Comparison of ENCODE assay signal across 24 mouse cellular contexts in the genomic region with DNA sequence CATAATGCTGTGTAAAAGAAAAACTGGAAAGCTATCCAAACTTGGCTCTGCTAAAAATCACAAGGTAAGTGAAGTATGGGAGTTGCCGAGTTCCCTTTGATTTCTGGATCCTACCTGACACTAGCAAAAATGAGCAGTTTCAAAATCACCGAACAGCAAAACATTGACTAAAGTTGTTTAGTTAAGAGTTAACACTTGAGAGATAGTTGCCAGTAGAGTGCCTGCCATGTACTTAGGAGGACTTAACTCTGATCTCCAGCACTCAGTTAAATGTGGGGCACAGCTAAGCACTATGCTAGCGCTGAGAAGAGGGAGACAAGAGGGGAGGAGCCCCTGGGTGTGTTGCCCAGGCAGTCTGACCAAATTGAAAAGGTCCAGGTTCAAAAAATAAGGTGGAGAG. TPM values are rescaled to one million over a fixed set of nuclear protein-coding genes. Genes with fewer than 3 reads are reported as not detected.
"Had no signal": no experiment of that assay in that cellular context is flagged by ENCODE, and none has a peak within 500 bp of the region (broad histone marks: within the 10 kb centered on the region; RNA-seq: fewer than 3 reads in every experiment).

No protein-coding gene starts in this region.

- DNase-seq: layer of hippocampus, postnatal 36 days; liver, embryonic 13.5 days; lung, embryonic 14.5 days; right cerebral cortex, adult 18-20 months; right cerebral cortex, postnatal 14 days; right cerebral cortex, postnatal 4 days; thymus, postnatal 36 days had no signal

- H3K4me2 ChIP-seq: hindbrain, embryonic 15.5 days; liver, embryonic 13.5 days; lung, embryonic 14.5 days; midbrain, embryonic 12.5 days; neural tube, embryonic 12.5 days; stomach, embryonic 15.5 days had no signal

- H3K27ac ChIP-seq: hindbrain, embryonic 15.5 days; left cerebral cortex, adult 2 months; liver, embryonic 13.5 days; macrophage; midbrain, embryonic 12.5 days; midbrain, embryonic 15.5 days; neural tube, embryonic 12.5 days; neural tube, embryonic 15.5 days; stomach, embryonic 15.5 days had no signal

- ATAC-seq: intestine, postnatal 0 days; lung, postnatal 0 days; midbrain, embryonic 15.5 days had no signal

- H3K27me3 ChIP-seq: hindbrain, embryonic 15.5 days; midbrain, embryonic 15.5 days; neural tube, embryonic 12.5 days; neural tube, embryonic 15.5 days; stomach, embryonic 15.5 days had no signal

- H3K4me1 ChIP-seq: neural tube, embryonic 12.5 days had no signal

- H3K4me3 ChIP-seq: hindbrain, embryonic 15.5 days; left cerebral cortex, adult 2 months; liver, embryonic 13.5 days; midbrain, embryonic 12.5 days; midbrain, embryonic 15.5 days; neural tube, embryonic 12.5 days; neural tube, embryonic 15.5 days; stomach, embryonic 15.5 days had no signal

- H3K9me3 ChIP-seq: hindbrain, embryonic 15.5 days; liver, embryonic 13.5 days; midbrain, embryonic 12.5 days; midbrain, embryonic 15.5 days; neural tube, embryonic 12.5 days; neural tube, embryonic 15.5 days; stomach, embryonic 15.5 days had no signal

- H3K36me3 ChIP-seq: hindbrain, embryonic 15.5 days; liver, embryonic 13.5 days; midbrain, embryonic 12.5 days; midbrain, embryonic 15.5 days; neural tube, embryonic 12.5 days; neural tube, embryonic 15.5 days; stomach, embryonic 15.5 days had no signal

- H3K9ac ChIP-seq: hindbrain, embryonic 15.5 days; liver, embryonic 13.5 days; lung, embryonic 14.5 days; midbrain, embryonic 12.5 days; midbrain, embryonic 15.5 days; neural tube, embryonic 12.5 days; neural tube, embryonic 15.5 days; stomach, embryonic 15.5 days had no signal

RNA-seq across cellular contexts. Expression of a gene that starts 1.1 kb away (rescaled TPM):
- total RNA-seq: layer of hippocampus, adult 8-10 months; layer of hippocampus, postnatal 36 days; left cerebral cortex, postnatal 10 days; left cerebral cortex, postnatal 36 days; megakaryocyte, adult 5-6 weeks had no signal
- polyA plus RNA-seq: intestine, embryonic 14.5 days; limb, embryonic 11.5 days; lung, embryonic 14.5 days; lung, postnatal 0 days; macrophage; midbrain, embryonic 12.5 days; neural tube, embryonic 12.5 days; urinary bladder, adult 2 months had no signal

RNA-seq across cellular contexts. Expression of a gene that starts 34.4 kb away (rescaled TPM):
- total RNA-seq: left cerebral cortex, adult 2 months; left cerebral cortex, postnatal 10 days; left cerebral cortex, postnatal 36 days; megakaryocyte, adult 5-6 weeks had no signal
- polyA plus RNA-seq: hindbrain, embryonic 15.5 days; intestine, embryonic 14.5 days; limb, embryonic 11.5 days; lung, embryonic 14.5 days; lung, postnatal 0 days; macrophage; midbrain, embryonic 12.5 days; midbrain, embryonic 15.5 days; neural tube, embryonic 12.5 days; stomach, embryonic 15.5 days had no signal
